Mouse (Mus musculus) adrenal gland, postnatal 14 days (tissue): ENCODE data around the gene Olfr329-ps. TPM values are rescaled to one million over a fixed set of nuclear protein-coding genes. Genes with fewer than 3 reads are reported as not detected.
A peak's percentile ranks its signal among the peaks of the same experiment; 100 is the strongest.
"Not testable (repeated sequence)": the region's sequence is repeated elsewhere in the genome, so short reads cannot be mapped to it uniquely, and the experiment has no call there.

Experiments
- DNase-seq: peaks from one replicate; pipeline ENCODE4 v3.0.0; 2021; ENCODE audit warnings: mixed read lengths
- long read RNA-seq, 2 experiments: library from polyadenylated mRNA; stranded (forward); transcript quantifications; one replicate each; pipeline ENCODE4 v2.0.0; 2021
- total RNA-seq: library from RNA; stranded (reverse); gene quantifications from 2 replicates; pipeline ENCODE4 v1.2.3, GENCODE M21; 2021

Olfr329-ps gene
- not detected in 2 replicates for total RNA-seq
- long read RNA-seq, experiment 1 = 0 reads
- long read RNA-seq, experiment 2 = 0 reads

DNA sequence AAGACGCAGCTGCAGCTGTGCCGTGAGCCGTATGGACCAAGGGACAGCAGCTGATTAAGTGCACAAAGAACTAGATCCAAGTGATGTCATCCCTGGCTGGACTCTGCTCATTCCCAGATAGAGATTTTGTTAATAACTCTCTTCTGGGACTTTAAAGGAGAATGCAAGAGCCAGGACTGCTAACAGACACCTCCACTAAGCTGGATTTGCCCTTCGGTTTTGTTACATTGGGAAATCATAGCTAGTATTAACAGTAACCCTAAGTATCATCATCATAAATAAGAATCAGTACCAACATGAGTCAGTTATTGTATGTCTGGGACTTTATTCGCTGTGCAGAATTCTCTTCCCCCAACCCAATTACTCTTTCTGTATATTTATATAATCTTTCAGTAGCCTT lies at the start of gene Olfr329-ps:
Olfr329-ps (minus strand) TSS at position 101 of the 400 bp plus-strand sequence.
- DNase-seq = no peak

DNA sequence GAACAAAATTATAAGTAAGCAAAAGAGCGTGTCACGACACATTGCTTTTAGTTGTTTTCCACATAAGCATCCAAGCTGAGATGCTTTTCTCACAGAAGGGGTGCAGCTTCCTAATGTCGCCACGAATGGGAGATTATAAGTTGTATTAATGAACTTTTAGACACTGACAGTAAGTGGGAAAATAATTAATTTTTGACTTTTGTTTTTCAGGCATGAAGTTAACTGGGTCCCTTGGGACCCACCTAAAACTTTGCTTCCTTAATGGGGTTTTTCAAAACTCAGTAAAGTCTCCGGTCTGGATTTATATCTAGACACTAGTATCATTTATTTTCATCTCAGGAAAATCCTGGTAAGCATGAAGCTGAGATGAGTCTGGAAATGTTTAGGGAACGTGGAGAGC lies 48.6 kb upstream of the Olfr329-ps start, which contains the start of gene Olfr324:
Olfr324 (plus strand) TSS at position 301 of the 400 bp plus-strand sequence.
- no peak for DNase-seq

DNA sequence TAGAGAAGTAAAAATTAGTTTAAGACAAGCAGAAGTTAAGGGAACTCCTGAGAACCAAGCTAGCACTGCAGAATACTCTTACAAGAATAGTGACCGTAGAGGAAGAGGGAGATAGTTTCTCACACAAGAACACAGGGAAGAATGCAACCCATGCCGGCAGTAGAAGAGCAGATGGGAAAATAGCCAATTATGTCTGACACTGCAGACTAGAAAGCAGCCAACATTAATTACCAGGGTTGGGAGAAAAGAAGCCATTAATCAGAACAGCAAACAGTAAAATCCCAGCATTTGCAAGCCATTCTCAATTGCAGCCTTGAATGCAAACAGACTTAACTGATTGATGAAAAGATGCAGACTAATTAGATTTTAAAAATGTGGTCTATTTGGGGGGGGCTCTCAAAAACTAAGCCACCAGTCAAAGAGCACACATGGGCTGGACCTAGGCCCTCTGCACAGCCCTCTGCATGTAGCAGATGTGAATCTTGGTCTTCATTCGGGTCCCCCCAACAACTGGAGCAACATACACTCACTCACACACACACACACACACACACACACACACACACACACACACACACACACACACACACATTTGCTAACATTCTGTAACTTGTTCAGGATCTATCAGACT lies 42.5 kb upstream of the Olfr329-ps start:
- no peak for DNase-seq

DNA sequence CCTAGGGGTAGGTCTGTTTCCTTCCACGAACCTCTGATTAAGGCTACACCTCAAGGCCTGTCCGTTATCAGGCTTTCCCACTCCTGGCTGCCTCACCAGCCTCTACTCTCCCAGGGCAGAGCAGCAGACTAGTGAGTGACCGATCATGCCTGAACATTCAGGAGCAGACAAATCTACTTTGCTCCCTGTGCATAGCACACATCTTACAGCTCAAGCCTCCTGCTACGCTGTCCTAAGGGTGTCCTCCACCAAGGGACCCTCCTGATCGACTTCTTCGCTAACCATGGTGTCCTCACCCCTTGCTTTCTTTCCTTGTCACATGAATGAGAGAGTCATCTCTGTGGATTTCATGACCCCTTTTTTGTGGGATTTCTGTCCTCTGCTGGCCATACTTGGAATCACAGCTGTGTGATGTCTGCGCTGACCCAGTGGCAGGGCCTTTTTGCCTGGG lies 41.7 kb upstream of the Olfr329-ps start:
- peak; percentile 61 for DNase-seq

DNA sequence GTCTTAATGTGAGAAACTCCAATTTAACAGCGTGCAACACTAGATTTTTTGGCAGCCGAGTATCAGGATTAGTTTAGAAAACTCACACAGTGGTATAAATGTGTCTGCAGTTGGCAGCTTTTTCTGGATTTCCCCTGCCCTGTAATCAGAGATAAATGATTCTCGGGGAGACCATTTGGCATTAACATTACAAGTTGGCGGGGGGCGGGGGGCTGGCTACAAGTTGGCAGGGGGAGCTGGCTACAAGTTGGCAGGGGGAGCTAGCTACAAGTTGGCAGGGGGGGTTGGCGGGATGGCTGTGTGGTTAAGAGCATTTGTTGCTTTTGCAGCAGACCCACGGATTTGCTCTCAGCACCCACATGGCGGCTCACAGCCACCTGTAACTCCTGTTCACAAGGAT lies 32.4 kb upstream of the Olfr329-ps start:
- no peak for DNase-seq

DNA sequence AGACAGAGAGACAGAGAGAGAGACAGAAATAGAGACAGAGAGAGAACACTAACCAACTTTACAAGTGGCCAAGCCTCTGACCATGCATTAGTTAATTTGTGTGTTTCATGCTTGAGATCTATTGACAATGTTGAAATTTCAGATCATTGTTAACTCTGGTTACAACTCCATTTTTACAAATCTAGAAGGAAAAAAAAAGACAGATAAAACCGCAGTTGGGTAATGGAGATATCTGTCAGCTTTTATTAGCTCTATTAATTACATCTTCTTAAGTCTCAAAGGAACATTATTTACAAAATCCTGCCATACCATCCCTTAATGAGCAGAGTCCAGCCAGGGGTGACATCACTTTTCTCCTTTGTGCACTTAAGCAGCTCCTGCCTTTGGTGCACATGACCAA lies 31.2 kb upstream of the Olfr329-ps start, which contains the start of gene Olfr325:
Olfr325 (plus strand) TSS at position 301 of the 400 bp plus-strand sequence.
- no peak for DNase-seq

DNA sequence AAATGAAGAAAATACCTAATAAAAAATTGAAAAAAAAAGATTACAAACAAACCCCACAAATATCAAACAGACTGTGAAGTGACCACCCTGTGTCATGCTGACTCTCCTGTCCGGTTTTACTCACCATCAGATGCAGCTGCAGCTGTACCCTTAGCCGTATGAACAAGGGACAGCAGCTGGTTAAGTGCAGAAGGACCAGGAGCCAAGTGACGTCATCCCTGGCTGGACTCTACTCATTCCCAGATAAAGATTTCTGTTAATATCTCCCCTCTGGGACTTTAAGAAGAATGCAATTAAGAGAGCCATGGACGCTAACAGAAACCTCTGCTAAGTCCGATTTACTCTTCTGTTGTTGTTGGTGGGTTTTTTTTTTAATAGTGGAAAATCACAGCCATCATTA lies 24.2 kb upstream of the Olfr329-ps start, which contains the start of gene Olfr224:
Olfr224 (minus strand) TSS at position 149 of the 400 bp plus-strand sequence.
- DNase-seq = no peak

DNA sequence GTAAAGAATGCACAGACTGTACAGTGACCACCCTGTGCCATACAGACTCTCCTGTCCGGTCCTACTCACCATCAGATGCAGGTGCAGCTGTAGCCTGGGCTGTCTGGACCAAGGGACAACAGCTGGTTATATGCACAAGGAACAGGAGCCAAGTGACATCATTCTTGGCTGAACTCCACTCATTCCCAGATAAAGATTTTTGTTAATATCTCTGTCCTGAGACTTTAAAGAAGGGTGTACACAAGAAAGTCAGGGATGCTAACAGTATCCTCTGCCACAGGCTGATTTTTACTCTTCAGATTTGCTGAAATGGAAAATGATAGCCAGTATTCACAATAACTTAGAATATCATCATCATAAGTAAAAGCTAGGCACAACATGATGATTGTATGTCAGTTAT lies 9.3 kb upstream of the Olfr329-ps start, which contains the start of gene Olfr328:
Olfr328 (minus strand) TSS at position 101 of the 400 bp plus-strand sequence.
- no peak for DNase-seq

DNA sequence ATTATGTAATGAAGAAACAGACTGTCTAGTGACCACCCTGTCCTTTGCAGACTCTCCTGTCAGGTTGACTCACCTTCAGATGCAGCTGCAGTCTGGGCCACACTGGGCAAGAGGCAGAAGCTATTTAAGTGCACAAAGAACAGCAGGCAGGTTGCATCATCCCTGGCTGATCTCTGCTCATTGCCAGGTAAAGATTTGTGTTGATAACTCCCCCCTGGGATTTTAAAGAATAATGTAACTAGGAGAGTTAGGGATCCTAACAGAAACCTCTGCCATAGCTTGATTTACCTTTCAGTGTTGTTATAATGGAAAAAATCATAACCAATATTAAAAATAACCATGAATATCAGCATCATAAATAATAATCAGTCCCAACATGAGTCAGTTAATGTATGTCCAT lies 11.5 kb downstream of the Olfr329-ps start, which contains the start of gene Olfr330:
Olfr330 (minus strand) TSS at position 101 of the 400 bp plus-strand sequence.
- not testable (repeated sequence) for DNase-seq

DNA sequence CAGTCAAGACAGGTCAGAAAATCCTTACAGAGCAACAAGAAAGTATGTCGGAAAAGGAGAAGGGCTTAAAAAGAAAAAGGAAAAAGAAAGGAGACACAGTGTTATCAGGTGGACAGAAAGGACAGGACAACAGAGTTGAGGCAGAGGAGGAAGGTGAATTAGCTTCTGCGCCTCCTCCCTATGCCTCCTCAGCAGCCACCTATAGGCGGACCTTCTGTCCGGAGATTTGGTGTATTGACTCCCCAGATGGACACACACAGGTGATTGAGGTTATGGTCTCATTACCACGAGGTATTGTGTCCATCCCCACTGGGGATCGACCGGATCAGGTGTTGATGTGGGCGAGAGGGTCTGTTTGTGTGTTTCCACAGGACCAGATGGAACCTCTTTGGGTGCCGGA lies 26.5 kb downstream of the Olfr329-ps start:
- peak; percentile 19 for DNase-seq

DNA sequence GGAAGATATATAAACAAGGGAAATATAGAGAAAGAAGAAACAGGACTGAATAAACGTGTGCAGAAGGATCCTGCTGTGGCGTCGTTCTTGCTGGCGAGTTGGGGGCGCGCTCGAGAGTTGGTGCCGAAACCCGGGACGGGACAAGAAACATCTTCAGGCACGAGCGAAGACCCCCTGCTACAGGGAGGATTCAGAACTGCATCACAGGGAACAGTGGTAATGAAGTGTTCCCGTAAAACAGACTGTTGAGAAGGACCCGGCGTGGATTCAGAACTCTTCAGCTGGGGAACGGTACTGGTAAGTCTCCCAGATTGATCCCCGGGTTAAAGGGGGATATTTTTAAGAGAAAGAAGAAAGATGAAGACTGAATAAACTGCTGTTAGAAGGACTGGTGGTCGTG lies 27.3 kb downstream of the Olfr329-ps start:
- peak; percentile 69 for DNase-seq

DNA sequence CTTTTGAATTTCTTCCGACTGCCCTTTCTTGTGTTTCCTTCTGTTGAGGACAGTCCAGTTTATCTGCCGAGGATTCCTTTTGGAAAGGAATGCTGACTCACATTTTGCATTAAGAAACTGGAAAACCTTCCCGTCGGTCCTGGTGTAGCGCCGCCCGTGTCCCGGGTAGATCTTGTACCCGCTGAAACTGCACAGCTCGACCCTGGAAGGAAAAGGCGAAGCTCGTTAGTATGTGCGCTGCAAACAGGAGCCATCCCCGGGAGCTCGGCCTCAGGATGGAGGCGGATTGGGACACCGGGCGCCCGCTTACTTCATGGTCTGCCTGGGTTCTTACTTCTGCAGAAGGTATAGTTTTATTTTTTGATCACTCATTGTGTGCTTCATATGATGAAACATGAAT lies 37.2 kb downstream of the Olfr329-ps start:
- not testable (repeated sequence) for DNase-seq

DNA sequence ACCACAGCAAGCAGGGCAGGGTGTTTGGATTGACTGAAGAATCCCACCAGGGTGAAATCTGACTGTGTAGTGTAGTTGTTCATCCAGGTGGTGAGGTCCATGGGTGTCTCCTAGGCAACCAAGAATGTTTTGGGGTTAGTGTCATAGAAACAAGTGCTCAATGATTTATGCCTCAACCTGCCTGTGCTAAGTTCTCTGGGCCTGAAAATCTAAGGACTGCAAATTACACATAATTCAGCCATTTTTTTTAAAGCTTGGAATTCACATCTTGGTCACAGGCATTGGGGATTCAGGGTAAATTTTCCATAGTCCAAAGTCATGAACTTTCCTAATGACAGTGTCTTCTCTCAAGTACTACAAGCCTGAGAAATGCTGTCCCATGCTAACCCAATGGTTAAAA lies 43.8 kb downstream of the Olfr329-ps start, which contains the start of gene Olfr331:
Olfr331 (minus strand) TSS at position 101 of the 400 bp plus-strand sequence.
- not testable (repeated sequence) for DNase-seq

DNA sequence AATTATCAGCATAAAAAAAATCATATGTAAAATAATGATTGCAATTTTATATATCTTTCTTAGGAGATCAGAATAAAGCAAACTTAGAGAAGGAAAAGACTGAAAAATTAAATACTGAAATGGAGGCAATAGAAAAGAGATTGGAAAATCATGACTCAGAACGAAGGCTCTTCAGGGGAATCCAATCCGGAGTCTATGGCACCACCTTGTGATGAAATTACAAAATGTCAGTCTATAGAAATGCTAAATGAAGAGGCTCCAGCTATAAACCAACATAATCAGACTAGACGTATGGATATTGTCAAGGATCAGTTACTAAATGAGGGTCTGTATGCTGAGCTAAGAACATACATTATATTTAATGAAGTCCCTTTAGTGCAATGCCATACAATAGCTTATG lies 46.9 kb downstream of the Olfr329-ps start:
- DNase-seq = no peak

DNA sequence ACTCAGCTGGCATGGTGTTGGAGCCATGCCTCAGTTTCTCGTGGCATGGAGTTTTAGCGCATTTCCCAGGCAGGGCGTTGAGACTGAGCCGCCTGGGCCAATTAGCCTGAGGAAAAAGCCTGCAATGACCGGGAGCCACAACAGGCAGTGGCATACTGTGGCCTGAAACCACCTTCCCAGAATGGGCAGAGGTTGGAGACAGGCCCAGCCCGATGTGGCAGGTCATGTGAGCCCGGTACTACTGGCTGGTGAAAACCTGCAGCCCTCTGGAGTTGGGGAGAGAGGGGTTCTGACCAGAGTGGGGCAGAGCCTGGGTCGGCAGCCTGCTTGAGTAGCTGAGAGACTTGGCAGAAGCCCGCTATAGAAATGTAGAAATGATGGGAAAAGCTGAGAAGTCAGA lies 47.5 kb downstream of the Olfr329-ps start:
- DNase-seq = no peak

DNA sequence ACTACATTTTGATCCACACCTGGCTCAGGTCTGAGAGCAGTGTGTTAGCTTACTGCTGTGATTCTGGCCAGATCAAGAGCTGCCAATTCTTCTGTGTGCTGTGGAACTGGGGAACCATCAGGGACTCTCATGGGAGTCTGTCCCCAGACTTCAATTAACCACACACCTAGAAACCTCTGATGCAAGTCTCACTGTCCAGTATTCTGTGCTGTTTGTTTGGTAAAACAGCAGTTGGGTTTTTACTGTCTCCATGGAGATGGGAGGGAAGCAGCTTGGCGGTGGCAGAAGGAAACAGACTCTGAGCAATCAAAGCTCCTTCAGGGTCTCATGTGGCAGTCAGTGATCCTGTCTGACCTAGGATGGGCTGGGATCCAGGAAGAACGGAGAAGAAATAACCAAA lies 53.8 kb downstream of the Olfr329-ps start, which contains the start of gene Olfr332:
Olfr332 (minus strand) TSS at position 101 of the 400 bp plus-strand sequence.
- DNase-seq = no peak

Other genes starting within 250 kb of the Olfr329-ps start
- 9.1 and 9.3 TPM in 2 replicates for gene Zfp692, start 239.4 kb downstream of the Olfr329-ps start, total RNA-seq
- 56.7 and 59.3 TPM in 2 replicates for gene Zfp672, start 216.1 kb downstream of the Olfr329-ps start, total RNA-seq
- gene Sh3bp5l, start 215.7 kb downstream of the Olfr329-ps start, total RNA-seq = 38.5 and 47.5 TPM in 2 replicates
- gene Lypd8, start 167.4 kb downstream of the Olfr329-ps start, total RNA-seq = not detected in 2 replicates
- gene 1810065E05Rik, start 125.3 kb downstream of the Olfr329-ps start, total RNA-seq = not detected in 2 replicates
- not detected in 2 replicates for gene Gm12253, start 113.9 kb downstream of the Olfr329-ps start, total RNA-seq
- not detected in 2 replicates for gene Lypd9, start 93.5 kb downstream of the Olfr329-ps start, total RNA-seq
- not detected in 2 replicates for gene Olfr30, start 84.2 kb downstream of the Olfr329-ps start, total RNA-seq
- not detected in 2 replicates for gene Olfr332, start 53.9 kb downstream of the Olfr329-ps start, total RNA-seq
- gene Olfr331, start 43.9 kb downstream of the Olfr329-ps start, total RNA-seq = not detected in 2 replicates
- not detected in 2 replicates for gene Olfr330, start 11.6 kb downstream of the Olfr329-ps start, total RNA-seq
- 0.15 TPM in 1 of 2 replicates, not detected in the other for gene Olfr328, start 9.2 kb upstream of the Olfr329-ps start, total RNA-seq
- gene Olfr224, start 24.1 kb upstream of the Olfr329-ps start, total RNA-seq = not detected in 2 replicates
- not detected in 2 replicates for gene Olfr325, start 31.3 kb upstream of the Olfr329-ps start, total RNA-seq
- not detected in 2 replicates for gene Olfr324, start 48.7 kb upstream of the Olfr329-ps start, total RNA-seq
- not detected in 2 replicates for gene 2210407C18Rik, start 69.7 kb upstream of the Olfr329-ps start, total RNA-seq
- not detected in 2 replicates for gene Olfr323, start 84.1 kb upstream of the Olfr329-ps start, total RNA-seq
- gene Trim58, start 94.0 kb upstream of the Olfr329-ps start, total RNA-seq = 0.49 and 1.3 TPM in 2 replicates
- gene Olfr322, start 112.4 kb upstream of the Olfr329-ps start, total RNA-seq = not detected in 2 replicates
- not detected in 2 replicates for gene Olfr320, start 134.7 kb upstream of the Olfr329-ps start, total RNA-seq
- not detected in 2 replicates for gene Olfr319, start 152.7 kb upstream of the Olfr329-ps start, total RNA-seq
- not detected in 2 replicates for gene Olfr318, start 177.6 kb upstream of the Olfr329-ps start, total RNA-seq
- gene Olfr317, start 192.8 kb upstream of the Olfr329-ps start, total RNA-seq = not detected in 2 replicates
- gene Olfr316, start 206.3 kb upstream of the Olfr329-ps start, total RNA-seq = not detected in 2 replicates
- not detected in 2 replicates for gene Olfr315, start 226.8 kb upstream of the Olfr329-ps start, total RNA-seq
- not detected in 2 replicates for gene Olfr314, start 236.5 kb upstream of the Olfr329-ps start, total RNA-seq